Mouse (Mus musculus): Measurements from ENCODE around the gene Igsf9.

DNA sequence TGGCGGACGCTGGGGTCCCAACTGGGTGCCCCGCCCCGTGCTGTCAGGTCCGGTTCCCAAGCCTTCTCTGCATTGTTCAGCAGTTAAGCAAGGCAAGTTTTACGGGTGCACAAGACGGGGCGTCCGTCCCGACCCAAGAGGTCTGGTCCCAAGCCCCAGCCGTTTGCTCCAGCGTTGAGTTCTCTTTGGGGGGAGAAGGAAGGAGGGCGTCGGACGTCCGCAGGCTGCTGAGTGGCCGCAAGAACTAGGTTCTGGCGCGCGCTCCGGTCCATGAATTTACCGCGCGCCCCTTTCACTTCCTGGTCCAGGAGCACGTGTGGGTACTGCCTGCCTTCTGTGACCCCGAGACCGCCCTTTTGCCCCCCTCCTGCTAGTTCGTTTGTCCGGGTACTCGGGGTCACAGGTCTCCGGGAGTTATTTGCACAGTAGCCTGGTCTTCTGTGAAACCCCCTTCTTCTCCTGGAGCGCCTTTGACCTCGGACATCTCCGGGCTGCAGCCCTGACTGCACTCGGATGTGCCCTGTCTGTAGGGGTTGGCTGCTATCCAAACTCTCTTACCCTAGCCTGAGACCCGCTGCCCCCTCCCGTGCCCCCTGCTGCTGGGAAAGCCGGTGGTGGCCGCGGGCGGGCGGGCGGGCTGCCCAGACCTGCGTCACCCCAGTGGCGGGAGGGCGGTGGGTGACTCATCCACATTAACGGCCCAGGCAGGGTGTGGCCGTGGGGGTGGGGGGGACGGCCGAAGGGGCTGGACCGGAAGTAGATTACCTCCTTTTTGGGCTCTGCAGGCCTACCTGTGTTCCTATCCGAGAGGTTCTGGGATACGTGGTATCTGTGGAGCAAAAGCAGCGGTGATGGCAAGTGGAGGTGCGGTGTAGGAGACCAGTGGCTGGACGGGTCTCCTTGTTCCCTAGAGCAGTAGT lies 19.1 kb downstream of the Igsf9 start:
- TF ChIP-seq CTCF (conservative IDR thresholded peaks at IDR 0.05; ENCODE audit: low read length) (no peak), NANOG (IDR thresholded peaks at IDR 0.05; ENCODE audit: borderline replicate concordance, low read length) (no peak), POU5F1 (IDR thresholded peaks at IDR 0.05; ENCODE audit: borderline replicate concordance, low read length) (no peak)
